Mouse (Mus musculus) kidney, adult 2 months (tissue): ENCODE results near the gene Mplkip.

Experiments used
- CTCF ChIP-seq: fragments of 200-500 bp; conservative IDR thresholded peaks from 2 replicates; pipeline ENCODE4 v1.5.1; 2011; ENCODE audit warnings: low read depth, mild to moderate bottlenecking, control low read depth, low read length, moderate library complexity, mixed read lengths; ENCODE audit not compliant: insufficient read depth, insufficient read length
- POLR2A ChIP-seq: fragments of 200-500 bp; IDR thresholded peaks from one replicate; pipeline ENCODE4 v1.6.1; 2011; ENCODE audit warnings: low read depth, low read length, control low read depth

DNA sequence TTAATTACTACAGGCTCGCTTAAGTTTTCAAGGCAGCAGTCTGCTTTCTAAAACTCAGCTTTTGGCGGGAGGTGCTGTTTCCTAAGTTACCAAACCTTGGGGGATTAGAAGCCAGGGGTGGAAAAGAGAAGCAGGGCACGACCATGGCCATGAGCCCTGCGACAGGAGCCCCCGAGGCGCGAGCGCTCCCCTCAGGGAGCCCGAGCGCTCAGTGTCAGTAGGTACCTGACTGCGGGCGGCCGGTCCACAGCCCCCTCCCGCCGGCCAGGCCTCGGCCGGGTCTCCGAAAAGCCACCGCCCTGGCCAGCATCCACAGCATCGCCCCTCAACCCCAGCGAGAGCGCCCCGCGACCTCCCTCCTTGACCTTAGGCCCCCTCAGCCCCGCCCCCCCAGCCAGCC, 578 bp upstream of the Mplkip start:
- TF ChIP-seq CTCF = no peak
- TF ChIP-seq POLR2A = no peak
